Mouse (Mus musculus): ENCODE measurements around the gene Gprc5b.
A peak's percentile ranks its signal among the peaks of the same experiment; 100 is the strongest.

Gprc5b gene

DNA sequence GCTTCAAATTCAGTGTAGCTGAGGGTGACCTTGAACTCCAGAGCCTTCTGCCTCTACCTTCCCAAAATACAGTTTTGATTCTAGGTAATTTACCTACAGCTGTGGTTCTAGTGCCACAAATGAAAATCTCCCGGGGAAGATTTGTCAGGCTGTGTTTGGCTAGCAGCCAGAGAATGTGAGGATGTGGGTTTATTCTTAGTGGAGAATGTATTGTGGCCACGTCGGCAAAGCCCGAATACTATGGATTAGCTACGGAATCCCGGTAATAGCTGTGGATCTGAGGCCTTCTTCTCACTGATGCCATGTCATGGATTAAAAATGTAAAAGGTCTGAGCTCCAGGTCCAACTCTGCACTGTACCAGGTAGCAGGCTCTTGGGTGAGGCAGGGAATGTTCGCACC, 45.3 kb downstream of the Gprc5b start:
- no peak for DNase-seq (ENCODE audit: low read depth)

DNA sequence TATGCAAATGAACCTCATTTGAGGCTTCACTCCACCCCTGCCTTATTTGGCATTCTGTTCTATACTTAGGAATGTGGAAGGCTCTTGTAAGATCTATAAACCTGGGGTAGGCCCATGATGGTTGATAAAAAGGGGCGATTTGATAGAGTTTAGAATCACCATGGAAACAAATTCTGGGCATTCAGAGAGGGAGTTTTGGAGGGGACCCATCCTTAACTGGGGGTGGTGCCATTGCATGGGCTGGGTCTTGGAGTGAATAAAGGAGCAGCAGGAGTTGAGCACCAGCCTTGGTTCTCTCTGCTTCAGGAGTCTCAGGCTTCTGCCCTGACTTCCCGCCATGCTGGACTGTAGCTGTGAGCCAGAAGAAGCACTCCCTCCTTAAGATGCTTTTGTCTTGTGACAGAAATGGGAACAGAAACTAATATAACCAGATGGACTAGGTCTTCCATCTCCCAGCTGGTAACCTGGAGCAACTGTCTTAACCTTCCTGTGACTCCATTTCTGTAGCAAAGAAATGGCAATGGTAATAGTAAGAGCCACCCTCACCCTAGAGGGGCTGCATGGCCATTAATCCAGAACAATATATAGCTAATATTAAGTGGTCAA, 46.2 kb downstream of the Gprc5b start:
- no peak for DNase-seq (ENCODE audit: low read depth)

DNA sequence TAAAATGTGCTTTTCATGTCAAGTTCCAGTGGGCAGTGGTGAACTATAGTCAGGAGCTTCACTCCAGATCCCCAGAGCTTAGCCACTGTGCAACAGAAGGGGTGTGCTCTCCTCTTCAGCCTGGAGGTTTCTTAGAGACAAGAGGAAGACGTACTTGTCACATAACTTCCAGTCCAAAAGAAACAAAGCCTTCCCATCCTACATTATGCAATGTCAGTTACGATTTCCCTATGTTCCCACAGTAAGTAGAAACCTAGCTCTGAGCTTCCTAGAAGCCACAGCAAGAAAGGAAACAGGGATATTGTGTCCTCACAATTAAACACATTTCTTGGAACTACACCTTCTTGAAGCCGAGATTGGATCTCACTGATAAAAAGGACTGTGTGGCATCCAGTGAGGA, 47.8 kb downstream of the Gprc5b start:
- DNase-seq (ENCODE audit: low read depth), result no peak

DNA sequence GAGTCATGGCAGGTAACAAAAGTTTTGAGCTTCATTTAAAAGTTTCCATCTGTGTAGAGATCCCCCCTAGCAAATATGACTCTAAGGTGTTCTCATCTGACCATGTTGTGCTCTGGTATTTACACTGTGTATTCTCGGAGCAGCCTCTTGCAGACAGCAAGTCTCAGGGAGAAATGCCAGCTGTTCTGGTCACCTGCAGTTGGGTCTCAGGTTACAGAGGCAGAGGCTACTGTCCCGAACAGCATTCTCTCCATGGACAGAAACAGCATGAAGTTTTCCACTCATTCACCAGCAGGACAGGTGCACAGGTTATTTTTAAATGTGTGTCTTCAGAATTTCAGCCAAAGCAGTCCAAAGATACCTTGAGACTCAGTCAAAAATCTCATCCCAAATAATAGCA, 50.1 kb downstream of the Gprc5b start:
- no peak for DNase-seq (ENCODE audit: low read depth)

DNA sequence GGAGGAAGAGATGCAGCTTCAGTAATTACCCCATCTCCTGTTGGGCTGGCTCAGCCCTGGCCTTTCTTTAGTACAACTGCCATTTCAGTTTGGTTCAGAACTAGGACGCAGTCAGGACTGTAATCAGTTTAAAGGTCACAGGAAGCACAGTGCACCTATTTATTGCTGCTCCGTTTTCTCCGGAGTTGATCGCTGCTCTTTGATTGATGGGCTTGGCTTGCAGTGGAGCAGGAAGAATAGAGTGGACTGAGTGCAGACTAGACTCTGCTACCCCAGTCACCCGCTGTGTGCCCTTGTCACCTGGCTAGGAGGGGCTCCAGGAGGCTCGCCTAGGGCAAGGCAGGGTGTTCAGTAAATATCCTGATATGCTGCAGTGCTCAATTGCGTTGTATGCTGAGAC, 51.8 kb downstream of the Gprc5b start:
- DNase-seq (ENCODE audit: low read depth), result no peak

DNA sequence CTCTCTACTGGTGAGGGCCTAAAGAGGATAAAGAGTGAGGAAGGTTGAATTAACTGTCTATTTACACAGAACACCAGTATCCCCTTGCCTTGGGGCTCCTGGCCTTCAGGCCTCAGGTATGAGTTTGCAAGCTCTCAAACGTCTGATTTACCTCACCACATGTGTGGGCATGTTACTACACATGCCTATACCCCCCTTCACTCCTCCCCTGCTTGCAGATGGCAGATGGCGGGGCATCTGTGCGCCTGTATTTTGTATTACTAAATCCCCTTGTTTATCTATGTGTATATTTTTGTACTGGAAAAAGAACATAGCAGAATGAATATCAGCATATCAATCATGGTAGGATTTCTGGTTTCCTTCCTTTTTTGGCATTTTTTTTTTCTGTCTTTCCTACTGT, 52.7 kb downstream of the Gprc5b start:
- DNase-seq (ENCODE audit: low read depth), result no peak

DNA sequence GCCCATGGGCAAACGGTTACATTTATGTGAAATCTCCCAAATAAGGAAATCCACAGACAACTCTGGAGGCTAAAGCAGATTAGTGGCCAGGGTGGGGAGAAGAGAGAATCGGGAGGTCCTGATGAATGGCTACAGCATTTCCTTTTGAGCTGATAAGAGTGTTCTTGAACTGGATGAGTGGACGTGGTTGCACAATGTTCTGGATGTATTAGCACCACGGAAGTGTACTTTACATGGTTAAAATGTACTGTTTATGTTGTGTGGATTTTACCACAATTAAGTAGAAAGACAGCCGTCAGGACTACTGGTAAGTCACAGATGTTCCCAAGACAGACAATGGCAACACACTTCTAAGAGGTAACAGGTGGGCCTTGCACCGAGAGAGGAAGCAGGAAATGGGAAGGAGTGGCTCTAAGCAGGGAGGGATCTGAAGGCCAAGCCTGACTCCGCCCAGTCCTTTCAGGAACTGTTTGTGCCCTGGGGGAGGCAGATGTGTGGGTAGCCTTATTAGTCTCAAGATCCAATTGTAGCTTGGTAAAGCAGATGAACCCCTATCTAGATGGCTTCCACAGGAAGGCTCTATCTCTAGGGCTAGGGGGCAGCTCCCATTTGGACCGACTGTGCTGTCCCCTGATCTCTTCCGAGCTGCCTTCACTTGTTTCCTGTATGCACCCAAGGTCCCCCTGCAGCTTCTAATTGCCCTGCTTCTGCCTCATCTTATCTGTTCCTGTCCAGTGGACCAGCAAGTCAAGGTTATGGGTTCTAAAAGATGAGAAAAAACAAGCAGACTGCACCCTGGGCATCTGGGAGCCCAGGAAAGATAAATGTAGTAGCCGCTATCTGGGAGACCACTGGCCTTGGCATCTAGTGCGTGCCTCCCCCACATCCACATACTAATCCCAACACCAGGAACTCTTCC, 57.3 kb downstream of the Gprc5b start:
- DNase-seq (ENCODE audit: low read depth), result peak; percentile 43

DNA sequence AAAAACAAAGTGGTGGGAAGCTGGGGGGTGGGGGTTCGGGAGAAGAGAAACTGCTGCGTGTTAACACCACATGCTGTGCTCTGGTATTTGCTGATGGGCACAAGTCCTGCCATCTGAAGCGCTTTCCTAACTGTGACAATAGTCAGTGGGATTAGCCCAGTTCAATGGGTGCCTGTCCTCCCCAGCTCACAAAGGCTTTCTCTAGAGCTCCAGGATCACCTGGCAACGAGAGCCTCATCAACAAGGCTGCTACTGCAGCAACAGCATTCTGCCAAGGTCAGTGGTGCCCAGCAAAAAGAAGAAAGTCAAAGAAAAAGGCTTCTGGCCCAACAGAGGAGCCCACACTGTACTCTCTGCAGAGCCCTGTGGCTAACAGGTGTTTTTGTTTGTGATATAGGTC, 58.2 kb downstream of the Gprc5b start:
- DNase-seq (ENCODE audit: low read depth), result no peak

DNA sequence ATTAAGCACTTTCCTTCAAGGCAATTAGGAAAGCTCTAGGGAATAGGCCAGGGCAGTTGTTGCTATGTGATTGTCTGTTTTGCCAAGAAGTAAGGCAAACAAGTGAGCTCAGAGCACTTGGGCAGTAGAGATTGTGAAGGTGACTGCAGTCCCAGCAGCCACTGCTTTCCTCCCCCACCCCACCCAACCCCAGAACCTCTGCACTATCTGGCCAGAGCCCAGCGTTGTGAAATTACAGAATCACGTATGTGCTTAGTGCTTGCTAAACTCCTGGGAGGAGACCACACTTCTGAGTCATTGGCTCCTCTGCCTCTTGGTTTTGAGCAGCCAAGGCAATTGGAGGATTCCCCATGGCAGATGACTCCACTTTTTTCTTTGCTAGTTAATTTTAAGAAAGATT, 59.7 kb downstream of the Gprc5b start:
- peak; percentile 93 for DNase-seq (ENCODE audit: low read depth)

DNA sequence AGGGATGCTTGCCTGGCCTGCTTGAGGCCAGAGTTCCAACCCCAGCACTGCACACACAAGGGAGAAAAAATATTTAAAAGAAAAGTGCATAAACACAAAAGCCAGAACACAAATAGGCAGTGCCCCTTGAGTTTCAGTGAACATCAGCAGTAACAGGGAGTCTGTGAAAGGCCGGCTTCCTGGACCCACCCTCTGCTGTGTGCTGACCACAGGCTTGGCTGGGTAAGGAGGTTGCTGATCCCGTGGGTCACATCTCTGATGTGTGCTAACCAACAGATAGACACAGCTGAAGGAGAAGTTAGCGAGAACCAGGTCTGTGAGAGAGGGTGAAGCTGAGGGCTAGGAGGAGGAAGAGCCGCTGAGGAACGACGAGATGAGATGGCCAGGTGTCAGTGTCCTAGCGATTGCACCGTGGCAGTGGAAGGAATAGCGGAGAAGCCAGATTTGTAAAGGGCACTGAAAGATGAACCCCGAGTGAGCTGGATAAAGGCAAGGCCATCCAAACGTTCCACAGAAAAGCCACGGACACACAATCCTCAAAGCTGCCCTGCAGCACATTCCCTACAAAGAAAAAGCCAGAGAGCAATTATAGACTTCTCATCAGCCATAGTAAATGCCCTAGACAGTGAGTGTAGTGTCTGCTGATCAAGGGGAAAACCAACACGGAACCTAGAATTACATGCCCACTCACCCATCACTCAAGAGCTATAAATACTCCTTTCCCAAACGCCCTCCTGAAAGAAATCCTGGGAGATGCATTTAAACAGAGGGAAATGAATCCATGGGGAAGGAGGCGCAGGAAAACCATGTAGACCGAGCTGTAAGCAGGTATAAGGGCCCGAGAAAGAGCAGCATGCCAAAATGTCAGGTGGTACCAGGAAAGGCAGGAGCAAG, 63.3 kb downstream of the Gprc5b start:
- no peak for DNase-seq (ENCODE audit: low read depth)

DNA sequence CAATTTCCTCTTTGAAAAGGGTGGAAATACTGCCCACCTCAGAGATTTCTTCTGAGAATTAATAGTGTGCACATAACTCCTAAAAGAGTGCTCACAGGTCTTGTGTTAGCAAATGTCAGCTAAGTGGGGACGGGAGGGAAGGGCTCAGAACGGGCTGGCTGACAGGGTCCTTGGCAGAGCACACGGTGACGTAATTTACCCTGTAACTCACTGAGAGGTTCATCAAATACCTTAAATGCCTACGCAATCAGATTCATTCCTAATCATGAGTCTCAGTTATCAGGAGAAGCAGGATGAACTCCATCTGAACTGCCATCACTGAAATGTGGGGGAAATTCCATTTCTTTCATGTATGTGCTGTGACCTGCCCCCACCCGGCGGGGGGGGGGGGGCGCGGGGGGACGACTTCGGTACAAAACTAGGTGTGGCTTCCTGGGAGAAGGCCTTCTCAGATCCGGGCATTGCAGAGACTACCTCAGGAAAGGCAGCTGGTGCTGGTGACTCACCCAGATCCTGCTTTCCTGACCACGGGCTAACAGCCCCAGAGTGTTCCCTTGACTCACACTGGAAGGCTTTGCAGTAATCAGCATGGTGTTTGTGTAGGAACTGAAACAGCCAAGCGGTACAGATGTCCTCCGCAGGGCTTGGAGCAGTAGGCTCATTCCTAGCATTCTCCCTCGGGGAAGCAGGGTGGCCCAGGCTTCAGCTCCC, 65.3 kb downstream of the Gprc5b start:
- peak; percentile 82 for DNase-seq (ENCODE audit: low read depth)

DNA sequence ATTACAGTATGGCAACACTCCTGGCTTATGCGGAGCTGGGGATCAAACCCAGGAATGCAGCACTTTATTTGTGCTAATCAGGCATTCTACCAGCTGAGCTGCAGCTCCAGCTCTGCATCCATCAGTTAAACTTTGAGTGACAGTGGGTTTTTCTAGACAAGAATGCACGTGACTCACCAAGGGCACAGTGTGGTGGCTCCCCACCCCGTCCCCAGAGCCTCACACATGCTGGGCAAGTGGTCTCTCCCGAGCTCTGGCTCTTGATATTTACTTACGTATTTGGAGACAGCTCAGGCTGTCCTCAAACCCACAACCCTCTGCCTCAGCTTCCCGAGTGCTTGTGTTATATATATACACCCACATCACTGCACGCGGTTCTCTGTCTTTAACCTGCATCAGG, 66.1 kb downstream of the Gprc5b start:
- no peak for DNase-seq (ENCODE audit: low read depth)

DNA sequence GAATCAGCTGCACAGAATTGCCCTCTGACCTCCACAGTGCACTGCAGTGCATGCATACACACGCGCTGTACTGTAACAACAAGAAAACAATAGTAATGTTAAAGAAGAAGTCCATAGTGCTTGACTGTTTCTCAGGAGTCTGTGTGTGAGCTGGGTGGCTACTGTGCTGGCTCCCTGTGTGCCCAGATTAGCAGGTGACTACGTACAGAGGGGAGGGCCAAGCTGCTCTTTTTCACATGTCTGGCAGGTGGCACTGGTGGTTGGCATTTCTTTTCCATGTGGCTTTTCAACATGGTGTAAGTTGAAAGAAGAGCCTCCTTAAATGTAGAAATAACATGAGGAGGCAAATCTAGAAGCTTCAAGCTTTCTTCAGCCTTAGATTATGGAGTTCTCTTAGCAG, 66.7 kb downstream of the Gprc5b start:
- no peak for DNase-seq (ENCODE audit: low read depth)

DNA sequence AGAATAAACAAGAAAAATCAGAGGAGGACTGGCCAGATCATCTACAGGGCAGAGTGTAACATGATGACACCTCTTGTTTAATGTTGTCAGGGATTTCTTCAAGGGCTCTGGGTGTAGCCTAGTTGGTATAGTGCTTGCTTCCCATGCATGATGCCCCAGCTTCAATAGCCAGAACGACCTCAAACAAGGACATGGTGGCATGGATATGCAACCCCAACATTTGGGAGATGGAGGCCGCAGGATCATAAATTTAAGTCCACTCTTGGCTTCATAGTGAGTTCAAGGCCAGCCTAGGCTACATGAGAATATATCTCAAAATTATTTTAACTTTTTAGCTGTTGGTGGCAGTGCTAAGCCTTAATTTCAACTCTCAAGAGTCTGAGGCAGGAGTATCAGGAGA, 67.7 kb downstream of the Gprc5b start:
- DNase-seq (ENCODE audit: low read depth), result no peak

DNA sequence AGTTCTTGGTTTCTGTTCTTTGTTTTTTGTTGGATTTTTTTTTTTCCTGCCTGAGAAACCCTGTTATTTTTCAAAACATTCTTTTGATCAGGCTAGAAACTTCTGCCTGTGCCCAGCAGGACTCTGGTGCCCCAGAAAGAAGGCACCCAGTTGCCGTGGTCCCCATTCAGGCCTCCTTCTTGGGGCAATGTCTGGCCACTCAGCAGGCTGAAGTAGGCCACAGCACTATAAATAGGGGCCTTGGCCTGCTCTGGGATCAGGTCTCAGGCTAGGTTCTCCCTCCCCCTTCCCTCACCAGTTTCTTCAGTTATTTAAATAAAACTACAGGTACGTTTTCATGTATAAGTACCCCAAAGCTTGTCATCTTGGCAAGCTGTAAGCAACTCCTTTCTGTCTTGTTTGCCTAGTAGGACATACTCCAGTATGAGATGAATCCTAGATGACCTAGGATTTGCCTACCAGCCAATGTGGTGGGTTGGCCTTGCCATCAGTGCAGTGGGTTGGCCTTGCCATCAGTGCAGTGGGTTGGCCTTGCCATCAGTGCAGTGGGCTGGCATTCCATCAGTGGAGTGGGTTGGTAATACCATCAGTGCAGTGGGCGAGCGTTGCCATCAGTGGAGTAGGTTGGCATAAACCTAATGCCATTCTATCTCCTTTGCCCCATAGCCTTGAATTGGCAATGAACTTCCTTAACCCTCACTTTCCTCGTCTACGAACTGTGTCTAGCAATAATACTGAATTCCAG, 68.3 kb downstream of the Gprc5b start:
- no peak for DNase-seq (ENCODE audit: low read depth)

DNA sequence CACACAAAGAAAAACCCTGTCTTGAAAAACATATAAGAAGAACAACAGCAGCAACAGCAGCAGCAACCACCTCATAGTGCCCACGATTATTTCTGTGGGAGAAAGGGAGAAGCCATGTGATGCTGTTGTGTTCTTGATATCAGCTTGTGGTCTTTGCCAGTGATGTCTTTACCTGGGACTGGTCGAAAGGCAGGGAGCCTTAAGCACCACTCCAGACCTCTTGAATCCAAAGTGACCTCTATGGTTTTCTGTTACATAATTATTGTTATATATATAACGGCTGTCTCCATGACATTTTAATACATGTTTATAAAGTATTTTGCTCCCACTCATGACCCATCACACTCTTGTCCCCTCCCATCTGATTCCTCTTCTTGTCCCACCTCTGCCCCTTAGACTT, 69.5 kb downstream of the Gprc5b start:
- DNase-seq (ENCODE audit: low read depth), result no peak

DNA sequence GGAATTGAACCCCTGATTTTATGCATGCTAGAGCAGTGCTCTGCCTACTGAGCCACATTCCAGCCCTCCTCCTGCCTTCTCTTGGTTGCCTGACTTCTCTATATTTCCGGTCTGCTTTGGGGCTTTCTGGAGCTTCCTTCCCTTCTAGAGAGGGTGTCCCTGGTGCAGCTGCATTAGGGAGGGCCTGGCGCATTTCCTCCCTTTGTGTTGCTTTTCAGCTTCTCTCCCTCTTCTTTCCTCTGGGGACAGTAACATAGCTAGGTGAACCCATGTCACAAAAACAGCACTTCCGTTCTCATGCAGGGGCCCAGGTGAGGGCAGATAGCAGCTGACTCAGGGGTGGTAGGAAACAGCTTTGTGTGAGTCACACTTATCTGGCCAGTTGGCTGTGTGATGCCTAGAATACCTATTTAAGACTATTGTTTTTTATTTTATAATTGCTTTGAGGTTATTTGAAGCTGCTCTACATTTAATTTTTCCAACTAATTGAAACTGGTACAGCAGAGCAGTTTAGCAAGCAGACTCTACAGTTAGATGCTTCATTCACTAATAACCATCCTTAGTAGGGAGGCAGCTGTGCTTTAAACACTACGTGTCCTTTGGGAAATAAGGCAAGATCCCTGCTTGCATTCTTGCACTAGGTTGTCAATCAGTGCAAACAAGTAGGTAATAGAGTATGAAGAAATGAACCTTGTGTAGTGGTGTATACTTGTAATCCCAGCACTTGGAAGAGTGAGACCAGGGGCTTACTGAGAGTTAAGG, 72.4 kb downstream of the Gprc5b start:
- peak; percentile 47 for DNase-seq (ENCODE audit: low read depth)
